Mouse (Mus musculus) forebrain, embryonic 16.5 days (tissue): Measurements from ENCODE around the gene Timm22. TPM values are rescaled to one million over a fixed set of nuclear protein-coding genes. Genes with fewer than 3 reads are reported as not detected.
A peak's percentile ranks its signal among the peaks of the same experiment; 100 is the strongest.

ENCODE experiments used
- ATAC-seq: fragments of 200-750 bp; cut with Nextera tagmentation; 2 replicates; pipeline ENCODE4 v1.8.0; 2017; ENCODE audit warnings: mild to moderate bottlenecking, moderate library complexity
- H3K27ac ChIP-seq: fragments of 300-500 bp; sonication (generic); 2 replicates; pipeline ENCODE4 v1.5.1; 2014; ENCODE audit warnings: low read length, control low read depth
- H3K27me3 ChIP-seq: fragments of 300-500 bp; sonication (generic); replicated peaks from 2 replicates; pipeline ENCODE4 v1.6.1; 2014; ENCODE audit warnings: low read length; ENCODE audit not compliant: control insufficient read depth, insufficient read depth
- H3K36me3 ChIP-seq: fragments of 300-500 bp; sonication (generic); 2 replicates; pipeline ENCODE4 v1.6.1; 2014; ENCODE audit not compliant: control insufficient read depth, insufficient read depth
- H3K4me1 ChIP-seq: fragments of 300-500 bp; sonication (generic); replicated peaks from 2 replicates; pipeline ENCODE4 v1.6.1; 2014; ENCODE audit warnings: low read length; ENCODE audit not compliant: control insufficient read depth, insufficient read depth
- H3K4me2 ChIP-seq: fragments of 300-500 bp; sonication (generic); 2 replicates; pipeline ENCODE4 v1.6.1; 2014; ENCODE audit warnings: mild to moderate bottlenecking, low read length, control low read depth
- H3K4me3 ChIP-seq: fragments of 300-500 bp; sonication (generic); replicated peaks from 2 replicates; pipeline ENCODE4 v1.5.1; 2014; ENCODE audit warnings: mild to moderate bottlenecking, low read length, control low read depth
- H3K9ac ChIP-seq: fragments of 300-500 bp; sonication (generic); replicated peaks from 2 replicates; pipeline ENCODE4 v1.6.1; 2014; ENCODE audit warnings: low read depth, low read length, control low read depth
- H3K9me3 ChIP-seq: fragments of 300-500 bp; sonication (generic); 2 replicates; pipeline ENCODE4 v1.6.1; 2016; ENCODE audit warnings: low read length; ENCODE audit not compliant: control insufficient read depth
- WGBS: fragments of 180-500 bp; shearing (Covaris S2); extraction: QIAGEN DNeasy Blood & Tissue Kit; methylation state at CpG from one replicate; pipeline ENCODE4 v1.1.7; 2014; 5-methylcytosine and 5-hydroxymethylcytosine counted together
- polyA plus RNA-seq: library from polyadenylated mRNA; unstranded; fragments of >200 nt; fragmentation: Nextera tagmentation; extraction: Ambion mirVana; gene quantifications from 2 replicates; pipeline ENCODE4 v1.2.1, GENCODE M21; 2015

The Timm22 gene
- polyA plus RNA-seq, 1 experiment from 2014 or later: 101 TPM

- peaks cover 26% of the 10 kb centered on the region for H3K36me3 ChIP-seq
- no peak overlapping the region for H3K4me2 ChIP-seq
- H3K4me3 ChIP-seq: no peak overlapping the region
- no peak overlapping the region for H3K9ac ChIP-seq
- 78% methylated on average over 3 of the region's 3 CpGs for WGBS
- H3K27me3 ChIP-seq: no peaks in the 10 kb centered on the region
- no peak for ATAC-seq
- H3K4me1 ChIP-seq: peaks cover 8% of the 10 kb centered on the region
- no peak overlapping the region for H3K27ac ChIP-seq
- no peaks in the 10 kb centered on the region for H3K9me3 ChIP-seq
Observed at GRCm38 (mm10) chr11:76459489-76459888, 52.7 kb downstream of the Timm22 start.

- Histone ChIP-seq H3K36me3 (peaks cover 20% of the 10 kb centered on the region), H3K4me2 (no peak overlapping the region), H3K9me3 (no peaks in the 10 kb centered on the region), H3K4me3 (no peak overlapping the region), H3K9ac (no peak overlapping the region), H3K27me3 (no peaks in the 10 kb centered on the region), H3K27ac (no peak overlapping the region), H3K4me1 (peaks cover 22% of the 10 kb centered on the region)
- ATAC-seq: no peak
- WGBS: 63% methylated on average over 6 of the region's 6 CpGs
Observed at GRCm38 (mm10) chr11:76461201-76461600, 54.4 kb downstream of the Timm22 start.

GRCm38 (mm10) chr11:76461696-76462095 lies 54.9 kb downstream of the Timm22 start:
- 95% methylated on average over 5 of the region's 5 CpGs for WGBS

GRCm38 (mm10) chr11:76465879-76466278 lies 59.1 kb downstream of the Timm22 start:
- Histone ChIP-seq H3K36me3 (peaks cover 12% of the 10 kb centered on the region), H3K27ac (no peak overlapping the region), H3K4me1 (peaks cover 56% of the 10 kb centered on the region), H3K9ac (no peak overlapping the region), H3K4me3 (no peak overlapping the region), H3K9me3 (no peaks in the 10 kb centered on the region), H3K4me2 (peak overlapping the region; percentile 70), H3K27me3 (no peaks in the 10 kb centered on the region)
- no peak for ATAC-seq
- WGBS: 88% methylated on average over 4 of the region's 4 CpGs

More at GRCm38 (mm10) chr11:76461696-76462095, 54.9 kb downstream of the Timm22 start:
- ATAC-seq: no peak
- Histone ChIP-seq H3K4me3 (no peak overlapping the region), H3K27me3 (no peaks in the 10 kb centered on the region), H3K4me2 (no peak overlapping the region), H3K9me3 (no peaks in the 10 kb centered on the region), H3K9ac (no peak overlapping the region), H3K4me1 (peaks cover 27% of the 10 kb centered on the region), H3K27ac (no peak overlapping the region), H3K36me3 (peaks cover 20% of the 10 kb centered on the region)

Other genes starting within 250 kb of the Timm22 start
- gene Vps53, start 227.3 kb upstream of the Timm22 start, polyA plus RNA-seq: 67.7 and 70.6 TPM in 2 replicates
- 22.3 and 25.6 TPM in 2 replicates for gene Fam57a, start 227.3 kb upstream of the Timm22 start, polyA plus RNA-seq
- 0.77 TPM in 1 of 2 replicates, not detected in the other for gene Dbil5, start 189.3 kb upstream of the Timm22 start, polyA plus RNA-seq
- gene Gemin4, start 189.3 kb upstream of the Timm22 start, polyA plus RNA-seq: 17.7 and 20.5 TPM in 2 replicates
- gene Mrm3, start 163.2 kb upstream of the Timm22 start, polyA plus RNA-seq: 21.8 and 24.6 TPM in 2 replicates
- gene Glod4, start 163.2 kb upstream of the Timm22 start, polyA plus RNA-seq: 127 and 129 TPM in 2 replicates
- 14.5 and 15.6 TPM in 2 replicates for gene Nxn, start 7.8 kb upstream of the Timm22 start, polyA plus RNA-seq
- 117 and 121 TPM in 2 replicates for gene Abr, start 215.4 kb downstream of the Timm22 start, polyA plus RNA-seq